Mouse (Mus musculus): ENCODE results near the gene Fcrla.

Gene Fcrla

DNA sequence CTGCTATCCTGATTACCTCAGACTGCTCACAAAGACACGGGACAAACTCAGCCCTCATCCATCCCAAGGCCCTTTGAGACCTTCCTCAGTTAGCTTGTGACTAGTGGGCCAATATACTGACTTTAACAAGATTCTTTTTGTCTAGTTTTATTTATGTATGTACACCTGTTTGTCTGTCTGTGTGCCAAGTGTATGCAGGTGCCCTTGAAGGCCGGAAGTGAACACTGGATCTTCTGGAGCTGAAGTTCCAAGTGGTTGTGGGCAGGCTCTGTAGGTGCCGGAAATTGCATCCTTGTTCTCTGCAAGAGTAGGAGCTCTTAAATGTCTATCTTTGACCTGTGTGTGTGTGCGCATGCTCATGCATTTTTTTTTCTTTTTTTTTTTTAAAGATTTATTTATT lies 1.9 kb upstream of the Fcrla start:
- no peak for DNase-seq (ENCODE audit: low read depth, low spot score)

DNA sequence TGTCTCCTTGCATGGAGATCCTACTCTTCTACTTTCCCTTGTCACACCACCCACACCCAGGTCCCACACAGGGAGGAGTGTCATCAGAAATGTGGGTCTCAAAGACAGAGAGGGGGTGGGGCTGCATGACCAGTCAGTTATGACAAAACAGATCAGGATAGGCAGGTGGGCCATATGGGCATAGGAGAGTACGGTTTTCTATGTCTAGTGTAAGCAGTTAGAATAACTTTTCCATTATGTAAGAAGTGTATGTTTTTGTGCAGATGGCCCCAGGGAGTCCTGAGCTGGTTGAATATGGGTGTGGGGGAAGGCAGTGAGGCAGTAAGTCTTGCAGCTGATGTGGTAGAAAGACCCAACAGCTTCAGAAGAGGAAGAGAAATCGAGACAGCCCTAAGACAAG lies 1.1 kb upstream of the Fcrla start:
- no peak for DNase-seq (ENCODE audit: low read depth, low spot score)

DNA sequence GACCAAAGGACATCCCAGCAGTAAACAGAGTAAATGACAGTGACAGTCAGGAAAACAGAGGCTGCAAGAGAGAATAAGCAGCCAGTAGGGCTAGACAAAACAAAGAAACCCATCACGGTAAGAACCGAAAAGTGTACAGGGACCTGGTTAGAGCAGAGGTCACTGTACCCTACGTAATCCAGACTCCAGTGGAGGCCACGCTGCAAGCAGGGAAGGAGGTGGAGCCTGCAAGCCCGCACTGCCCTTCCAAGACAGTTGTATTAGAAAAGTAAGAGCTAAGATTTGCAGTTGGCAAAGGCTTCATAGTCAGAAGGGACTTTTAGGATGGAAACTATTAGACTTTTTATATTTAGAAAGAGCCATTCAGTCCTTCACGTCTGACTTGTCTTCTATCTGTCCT lies 442 bp downstream of the Fcrla start:
- no peak for DNase-seq (ENCODE audit: low read depth, low spot score)

DNA sequence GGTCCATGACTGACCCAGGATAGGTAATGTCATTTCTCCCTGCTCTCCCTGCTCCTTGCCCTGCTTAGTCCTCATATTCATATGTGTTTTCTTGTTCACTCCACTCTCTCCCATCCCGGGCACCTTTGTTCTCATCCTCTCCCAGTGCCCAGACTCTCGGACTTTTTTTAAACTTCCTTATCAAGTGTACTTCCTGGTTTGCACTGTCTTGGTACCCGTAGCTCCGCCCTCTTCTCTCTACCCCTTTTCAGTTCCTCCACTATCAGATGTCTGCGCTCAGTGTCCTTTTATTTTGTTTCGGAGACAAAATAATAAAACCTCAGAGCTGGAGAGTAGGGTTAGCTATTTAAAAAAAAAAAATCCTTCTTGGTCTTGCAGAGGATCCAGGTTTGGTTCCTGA lies 2.9 kb downstream of the Fcrla start:
- no peak for DNase-seq (ENCODE audit: low read depth, low spot score)

DNA sequence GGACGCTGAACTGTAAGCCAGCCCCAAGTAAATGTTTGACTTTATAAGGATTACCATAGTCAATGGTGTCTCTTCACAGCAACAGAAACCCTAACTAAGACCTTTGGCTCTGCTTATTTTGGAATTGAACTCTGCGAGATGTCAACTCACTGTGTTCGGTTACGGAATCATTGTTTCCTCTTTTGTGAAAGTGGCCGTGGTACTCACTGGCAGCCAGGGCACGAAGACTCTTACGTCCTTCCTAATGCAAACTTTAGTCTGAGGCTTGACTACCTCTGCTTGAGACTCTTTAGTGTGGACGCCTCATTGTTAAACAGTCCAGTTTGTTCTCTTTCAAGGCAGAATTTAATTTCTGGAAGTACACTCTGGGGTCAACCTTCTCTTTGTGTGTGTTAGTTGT lies 8.1 kb downstream of the Fcrla start:
- DNase-seq (ENCODE audit: low read depth, low spot score), result no peak

DNA sequence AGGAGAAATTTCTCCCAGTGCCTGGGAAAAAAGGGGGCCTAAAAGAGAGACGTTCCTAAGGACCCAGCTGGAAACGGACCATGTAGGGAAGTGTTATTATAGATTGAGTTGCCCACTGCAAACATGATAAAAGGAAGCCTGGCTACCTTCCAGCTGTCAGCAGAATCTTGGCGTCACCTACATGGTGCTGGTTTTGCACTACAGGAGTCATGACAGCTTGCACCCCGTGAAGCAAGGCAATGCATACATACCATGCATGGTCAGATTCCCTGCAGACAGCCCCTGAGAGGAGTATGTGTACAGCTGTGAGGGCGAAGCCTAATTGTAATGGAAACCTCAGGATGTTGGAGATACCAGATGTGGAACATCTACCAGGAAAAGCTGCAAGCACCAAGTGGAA lies 11.7 kb downstream of the Fcrla start:
- no peak for DNase-seq (ENCODE audit: low read depth, low spot score)

DNA sequence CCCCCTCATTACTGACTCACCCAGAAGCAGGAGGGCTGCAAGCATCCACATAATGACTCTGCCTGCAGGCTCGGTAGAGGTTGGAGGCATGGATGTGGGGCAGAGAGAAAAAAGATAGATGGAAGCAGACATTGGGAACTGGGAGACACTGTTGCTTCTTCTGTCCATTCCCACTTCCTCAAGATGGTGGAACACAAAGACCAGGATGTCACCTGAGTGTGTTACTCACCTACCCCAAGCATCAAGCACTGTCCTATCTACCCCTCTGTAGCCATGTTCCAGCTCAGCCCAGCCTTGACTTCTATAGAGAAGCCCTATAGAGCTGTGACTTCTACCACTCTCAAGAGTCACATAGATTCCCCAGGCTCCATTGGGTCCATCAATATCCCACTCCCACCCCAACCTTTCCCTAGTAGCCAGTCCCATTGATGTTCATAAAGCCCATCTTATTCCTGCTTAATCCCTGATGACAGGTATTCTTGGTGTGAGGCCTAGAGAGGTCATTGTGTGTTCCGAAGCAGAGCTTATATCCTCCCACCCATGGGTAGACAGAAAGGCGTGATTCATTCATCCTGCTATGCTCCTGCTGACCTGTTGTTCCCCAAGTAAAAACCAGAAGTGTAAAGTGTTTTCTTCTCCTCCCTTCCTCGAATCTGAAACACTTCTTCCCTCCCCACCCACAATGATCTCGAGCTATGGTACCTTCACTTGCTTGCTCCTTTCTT lies 14.3 kb downstream of the Fcrla start, which contains the start of gene Fcrlb:
Fcrlb (minus strand) TSS at position 51 of the 725 bp plus-strand sequence.
- no peak for DNase-seq (ENCODE audit: low read depth, low spot score)

DNA sequence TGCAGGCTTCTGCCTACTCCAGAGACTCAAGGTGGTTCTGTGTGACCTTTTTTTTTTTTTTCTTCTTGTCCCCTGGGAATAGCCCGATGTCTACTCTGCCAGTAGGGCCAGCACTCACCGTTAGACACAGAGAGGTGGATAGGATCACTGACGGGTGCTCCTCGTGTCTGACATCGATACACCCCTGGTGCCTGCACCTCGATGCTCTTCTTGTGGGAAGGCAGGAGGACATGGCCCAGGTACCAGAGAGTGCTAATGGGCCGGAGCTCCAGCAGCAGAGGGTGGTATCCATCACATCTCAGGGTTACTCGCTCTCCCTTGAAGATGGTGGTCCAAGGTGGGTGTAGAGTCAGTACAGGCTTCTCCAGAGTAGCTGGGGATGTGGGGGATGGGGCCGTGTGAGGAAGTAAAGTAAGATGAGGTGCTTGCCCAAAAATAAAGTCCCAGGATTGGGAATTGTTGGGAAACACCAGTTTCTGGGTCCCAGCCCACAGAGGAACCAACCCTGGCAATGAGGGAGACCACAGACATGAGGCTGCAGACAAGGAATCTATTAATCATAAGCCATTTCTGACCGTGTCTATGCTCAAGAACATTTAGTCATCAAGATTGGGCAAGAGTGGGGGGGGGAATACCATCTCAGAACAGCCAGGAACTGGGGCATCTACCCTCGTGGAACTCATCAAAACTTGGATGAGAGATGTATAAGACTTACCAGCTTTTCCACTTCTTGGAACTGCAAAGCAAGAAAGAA lies 15.3 kb downstream of the Fcrla start:
- no peak for DNase-seq (ENCODE audit: low read depth, low spot score)

DNA sequence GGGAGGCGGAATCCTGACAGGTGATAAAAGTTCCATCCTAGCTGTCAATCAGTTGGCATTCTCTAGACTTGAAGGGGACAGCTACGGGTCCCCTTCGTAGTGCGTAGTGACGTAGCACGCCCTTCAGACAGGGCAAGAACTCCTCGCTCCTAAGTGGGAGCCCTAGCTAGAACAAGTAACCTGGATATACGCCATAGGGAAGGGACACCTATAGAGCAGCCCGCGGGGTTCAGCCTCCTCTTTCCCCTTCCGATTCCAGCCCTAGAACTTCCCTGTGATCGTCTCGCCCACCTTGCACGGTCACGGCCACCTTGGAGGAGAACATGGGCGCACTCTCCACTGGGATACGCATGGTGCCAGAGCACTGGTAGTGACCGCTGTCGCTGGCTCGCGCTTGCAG lies 19.0 kb downstream of the Fcrla start:
- no peak for DNase-seq (ENCODE audit: low read depth, low spot score)

DNA sequence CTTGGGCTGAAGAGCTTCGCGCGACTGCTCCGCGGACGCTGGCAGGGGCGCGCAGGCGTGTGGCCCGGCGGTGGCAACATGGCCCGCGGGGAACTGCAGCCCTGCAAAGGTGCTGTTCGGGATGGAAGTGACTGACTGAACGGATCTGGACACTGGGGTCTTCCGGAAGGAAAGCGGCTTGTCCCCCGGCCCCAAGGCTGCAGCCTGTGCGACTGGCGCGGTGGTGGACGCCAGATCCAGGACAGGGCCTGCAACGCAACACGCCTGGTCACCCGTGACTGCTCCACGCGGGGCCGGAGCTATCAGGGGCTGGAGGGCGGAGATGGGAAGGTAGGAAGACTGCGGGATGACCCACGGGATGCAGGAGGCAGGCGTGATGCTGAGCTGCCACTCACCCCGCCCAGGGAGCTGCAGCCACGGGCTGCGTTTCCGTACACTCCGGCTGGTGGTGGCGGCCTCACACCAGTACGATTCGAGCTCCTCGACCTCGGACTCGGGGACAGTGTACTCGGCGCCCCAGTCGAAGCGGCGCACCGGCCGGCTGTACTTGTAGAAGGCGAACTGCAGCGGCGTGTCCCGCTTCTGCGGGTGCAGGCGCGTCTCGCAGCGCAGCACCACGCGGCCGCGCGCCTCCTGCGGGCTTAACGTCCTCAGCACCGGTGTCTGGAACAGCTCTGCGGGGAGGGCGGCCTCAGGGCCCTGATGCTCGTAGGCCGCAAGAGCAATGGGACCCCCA lies 19.8 kb downstream of the Fcrla start:
- DNase-seq (ENCODE audit: low read depth, low spot score), result no peak

DNA sequence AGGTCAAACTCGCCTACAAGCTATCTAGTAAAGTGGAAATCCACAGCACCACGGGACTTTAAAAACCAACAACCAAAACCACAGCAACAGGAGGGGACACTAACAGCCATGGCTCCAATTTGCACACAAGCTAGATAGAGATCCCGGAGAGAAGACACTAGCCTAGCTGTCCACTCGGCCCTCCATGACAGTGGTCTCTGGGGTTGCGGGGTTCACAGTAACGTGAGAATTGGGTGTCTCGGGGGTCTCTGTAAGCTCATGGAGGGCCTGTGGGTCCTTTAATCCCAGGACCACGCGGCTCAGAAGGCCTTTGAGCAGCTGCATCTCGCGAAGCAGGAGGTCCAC lies 20.3 kb downstream of the Fcrla start:
- DNase-seq (ENCODE audit: low read depth, low spot score), result no peak

DNA sequence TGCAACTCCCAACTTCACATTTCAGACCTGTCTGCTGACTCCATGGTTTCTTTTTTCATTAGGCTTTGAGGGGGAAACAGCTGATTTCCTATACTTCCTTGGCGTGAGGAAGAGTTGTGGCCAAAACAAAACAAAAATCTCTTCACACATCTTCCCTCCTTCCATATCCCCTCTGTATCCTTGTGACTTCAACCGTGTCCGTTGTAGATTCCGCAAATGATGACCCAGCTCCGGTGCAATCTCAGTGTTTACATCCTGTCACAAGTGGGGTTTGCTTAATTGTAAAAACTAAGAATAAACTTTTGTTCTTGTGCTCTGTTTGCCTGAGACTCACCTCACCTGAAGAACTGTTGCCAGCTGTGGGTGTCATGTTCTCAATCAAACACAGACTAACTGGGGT lies 23.9 kb downstream of the Fcrla start:
- no peak for DNase-seq (ENCODE audit: low read depth, low spot score)

DNA sequence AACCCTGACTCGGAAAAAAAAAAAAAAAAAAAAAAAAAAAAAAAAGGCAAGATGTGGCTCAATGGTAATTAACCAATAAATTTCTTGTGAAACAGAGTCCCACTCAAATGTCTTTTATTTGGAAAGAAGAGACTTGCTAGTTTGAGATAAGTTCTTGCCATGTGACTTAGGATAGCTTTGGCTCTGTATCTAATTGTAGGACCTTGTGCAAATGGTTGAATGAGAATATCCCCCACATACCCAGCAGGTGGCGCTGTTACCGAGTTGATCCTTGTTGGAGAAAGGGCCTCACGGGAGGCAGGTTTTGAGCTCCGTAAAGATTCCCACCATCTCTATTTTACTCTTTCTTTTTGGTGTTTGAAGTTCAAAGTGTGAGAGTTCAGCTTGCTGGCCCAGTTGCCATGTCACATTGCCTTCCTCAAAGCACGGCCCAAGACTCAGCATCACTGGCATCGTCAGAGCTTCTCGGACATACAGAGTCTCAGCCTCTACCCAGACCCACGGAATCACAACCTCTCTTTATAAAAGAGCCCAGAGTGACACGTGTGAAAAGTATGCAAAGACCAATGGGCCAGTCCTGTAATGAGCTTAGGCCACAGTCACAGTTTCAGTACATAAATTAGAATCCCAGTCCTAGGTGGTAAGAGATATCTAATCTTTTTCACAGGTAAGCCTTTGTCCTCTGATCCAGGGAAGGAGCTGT lies 25.7 kb downstream of the Fcrla start:
- DNase-seq (ENCODE audit: low read depth, low spot score), result peak; percentile 80

DNA sequence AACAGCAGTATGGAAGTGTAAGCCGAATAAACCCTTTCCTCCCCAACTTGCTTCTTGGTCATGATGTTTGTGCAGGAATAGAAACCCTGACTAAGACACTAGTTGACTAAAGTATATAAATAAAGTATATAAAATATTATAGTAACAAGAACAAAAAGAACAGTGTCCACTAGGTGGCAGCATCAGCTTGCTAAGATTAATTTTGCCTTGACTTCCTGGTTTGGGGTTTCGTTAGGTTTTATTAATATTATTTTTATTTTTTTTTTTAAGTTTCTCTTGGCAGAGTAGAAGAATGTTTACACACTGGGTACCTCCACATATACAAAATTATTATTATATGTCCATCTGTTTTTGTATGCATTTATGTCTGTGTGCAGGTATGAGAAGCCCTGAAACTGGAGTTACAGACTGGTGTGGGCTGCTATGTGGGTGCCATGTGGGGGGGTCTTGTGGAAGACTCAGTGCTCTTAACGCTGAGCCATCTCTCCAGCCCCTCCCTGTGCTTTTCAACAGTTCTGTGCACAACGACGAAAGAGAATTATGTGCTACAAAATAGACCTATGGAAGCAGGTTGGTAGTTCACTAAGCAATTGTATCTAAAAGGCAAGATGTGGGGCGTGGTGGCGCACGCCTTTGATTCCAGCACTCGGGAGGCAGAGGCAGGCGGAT lies 26.4 kb downstream of the Fcrla start:
- DNase-seq (ENCODE audit: low read depth, low spot score), result peak; percentile 42

DNA sequence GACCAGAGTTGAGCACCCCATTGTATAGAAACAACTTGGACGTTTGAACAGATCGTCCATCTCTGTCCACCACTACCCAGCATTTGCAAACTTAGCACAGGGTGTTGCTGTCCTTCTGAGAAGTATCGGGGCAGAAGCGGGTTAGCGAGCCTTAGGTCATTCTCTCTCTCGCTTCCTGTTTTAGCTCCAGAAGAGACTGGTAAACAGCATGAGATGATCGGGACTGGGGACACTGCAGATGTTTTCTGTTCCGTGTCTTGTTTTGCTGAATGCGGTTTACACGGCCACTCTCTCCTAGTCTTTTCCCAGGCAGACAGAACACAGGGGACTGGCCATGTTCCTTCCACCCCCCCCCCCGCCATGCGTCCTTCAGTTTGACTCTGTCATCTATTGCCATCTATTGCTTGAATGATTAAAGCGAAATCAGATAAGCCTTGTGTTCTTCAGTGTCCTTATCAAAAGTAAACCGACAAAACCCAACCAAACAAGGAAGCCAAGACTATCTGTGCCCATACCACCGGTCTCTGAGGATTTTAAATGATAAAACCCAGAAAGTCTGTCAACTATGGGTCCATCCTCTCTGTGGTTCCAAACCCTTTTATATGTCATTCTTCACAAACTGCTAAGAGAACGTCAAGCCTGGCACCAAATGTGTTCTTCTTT lies 28.8 kb downstream of the Fcrla start:
- no peak for DNase-seq (ENCODE audit: low read depth, low spot score)

DNA sequence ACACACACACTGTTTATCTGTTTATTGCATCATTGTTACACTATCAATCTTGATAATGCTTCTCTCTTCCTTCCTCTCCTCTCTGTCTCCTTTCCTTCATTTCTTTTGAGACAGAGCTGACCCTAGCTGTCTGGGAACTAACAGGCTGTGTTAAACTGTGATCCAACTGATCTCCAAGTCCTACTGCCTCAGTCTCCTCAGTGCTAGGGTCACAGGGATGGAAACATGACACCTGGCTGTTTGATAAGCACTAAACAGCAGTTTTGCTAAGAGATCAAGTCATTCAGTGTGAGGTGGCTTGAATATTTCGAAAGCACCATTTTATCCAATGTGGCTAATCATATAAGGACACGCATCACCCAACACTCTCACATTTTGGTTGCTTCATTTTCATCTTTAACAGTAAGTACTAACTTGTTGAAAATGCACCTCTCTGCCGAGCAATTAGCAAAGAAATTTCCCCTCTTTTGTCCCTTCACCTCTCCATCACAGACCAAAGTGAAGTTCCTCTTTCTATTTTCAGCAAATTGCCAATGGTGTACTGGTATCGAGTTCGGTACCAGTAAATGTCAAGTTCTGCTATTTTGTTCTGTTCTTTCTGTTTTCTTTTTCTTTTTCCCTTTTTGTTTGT lies 30.6 kb downstream of the Fcrla start:
- no peak for DNase-seq (ENCODE audit: low read depth, low spot score)

DNA sequence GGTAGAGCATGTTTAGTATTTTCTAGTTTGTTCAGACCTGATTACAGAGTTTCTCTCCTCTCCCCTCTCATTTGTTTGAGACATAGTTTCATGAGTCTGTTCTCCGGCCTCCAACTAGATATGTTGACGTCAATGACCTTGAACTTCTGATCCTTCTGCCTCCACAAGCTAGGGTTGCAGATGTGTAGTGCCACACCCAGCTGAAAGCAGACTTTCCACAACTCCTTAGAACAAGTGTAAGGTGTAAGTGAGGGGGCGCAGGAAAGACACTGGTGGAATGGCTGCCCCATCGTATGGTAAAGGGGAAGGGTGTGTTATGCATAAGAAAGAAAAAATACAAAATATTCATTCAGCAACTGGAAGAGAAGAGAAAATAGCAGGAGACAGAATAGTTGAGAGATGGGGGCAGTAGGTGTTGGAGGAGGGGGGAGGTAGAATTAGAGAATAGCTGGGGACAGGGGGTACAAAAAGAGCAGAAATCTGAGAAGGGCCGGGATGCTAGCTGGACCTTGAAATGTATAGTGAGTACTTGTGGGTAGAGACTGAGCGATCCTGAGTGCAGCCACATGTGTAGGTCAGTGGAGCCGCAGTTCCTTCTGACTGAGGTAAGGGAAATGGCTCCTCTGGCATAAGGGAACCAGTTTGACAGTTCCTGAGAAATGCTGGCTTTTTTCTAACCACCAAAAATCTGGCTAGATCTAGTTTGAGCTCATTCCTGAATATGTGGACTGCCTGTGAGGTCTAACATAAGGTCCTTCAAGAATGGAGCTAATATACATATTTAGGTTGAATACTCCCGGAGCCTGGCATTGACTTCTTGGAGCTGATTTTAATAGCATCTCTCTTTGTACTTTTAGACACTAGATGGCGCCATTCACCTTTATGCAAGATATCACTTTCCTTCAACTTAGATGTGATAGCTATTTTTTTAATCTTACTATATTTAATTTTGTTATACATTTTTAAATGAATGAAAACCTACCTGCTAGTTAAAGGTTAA lies 32.5 kb downstream of the Fcrla start:
- peak; percentile 47 for DNase-seq (ENCODE audit: low read depth, low spot score)

DNA sequence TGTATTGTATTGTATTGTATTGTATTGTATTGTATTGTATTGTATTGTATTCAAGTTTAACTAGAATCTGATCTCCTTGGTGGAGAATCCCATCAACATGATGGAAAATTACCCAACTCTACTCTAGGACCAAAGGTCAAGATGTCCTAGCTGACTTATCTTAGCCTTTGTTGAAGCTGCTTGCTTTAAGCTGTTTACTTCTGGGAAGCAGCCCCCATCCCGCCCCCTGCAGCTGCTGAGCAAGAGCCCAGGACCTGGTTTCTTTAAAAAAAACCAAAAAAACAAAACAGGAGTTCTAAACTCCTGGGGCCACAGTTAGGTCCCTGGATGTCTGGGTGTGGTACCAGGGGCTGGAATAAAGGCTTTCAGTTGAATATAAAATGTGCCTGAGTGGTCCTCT lies 35.1 kb downstream of the Fcrla start:
- DNase-seq (ENCODE audit: low read depth, low spot score), result no peak

DNA sequence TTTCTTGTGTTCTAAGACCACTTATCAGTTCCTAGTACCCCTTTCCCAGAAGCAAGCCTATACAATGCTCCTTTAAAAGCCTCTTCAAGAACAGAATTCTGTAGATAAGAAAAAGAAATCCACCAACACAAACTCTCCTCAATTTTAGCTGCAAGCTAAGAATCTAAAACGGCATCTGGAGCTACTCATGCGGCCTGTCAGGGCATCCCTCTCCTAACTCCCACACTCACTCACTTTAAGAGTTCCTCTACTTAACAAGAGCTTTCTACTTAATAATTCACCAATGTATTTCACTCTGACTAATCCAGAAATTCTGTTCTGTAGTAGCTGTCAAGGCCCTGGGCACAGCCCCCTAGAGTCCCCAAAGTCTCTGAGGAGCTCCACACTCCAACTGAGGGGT lies 35.7 kb downstream of the Fcrla start:
- DNase-seq (ENCODE audit: low read depth, low spot score), result no peak
